Mouse (Mus musculus) bone marrow macrophage, adult 2 months (primary cell): ENCODE data around the gene AA467197.

Experiments
- CTCF ChIP-seq: IDR thresholded peaks from 2 replicates; pipeline ENCODE4 v1.5.1; 2012; ENCODE audit warnings: low read depth, mild to moderate bottlenecking, low read length, moderate library complexity
- POLR2A ChIP-seq: IDR thresholded peaks from 2 replicates; pipeline ENCODE4 v1.6.1; 2012; ENCODE audit warnings: mild to moderate bottlenecking, low read depth, low read length, borderline replicate concordance

GRCm38 (mm10) chr2:122616237-122616636 is 20.5 kb upstream of the AA467197 start:
- TF ChIP-seq CTCF (no peak), POLR2A (no peak)
